Mouse (Mus musculus) lung, embryonic 14.5 days (tissue): ENCODE data around the gene Rac3. TPM values are rescaled to one million over a fixed set of nuclear protein-coding genes. Genes with fewer than 3 reads are reported as not detected.

Experiments used
- ATAC-seq: fragments of 200-750 bp; cut with Nextera tagmentation; 2 replicates; pipeline ENCODE4 v1.8.0; 2017; ENCODE audit warnings: mild to moderate bottlenecking, moderate TSS enrichment, moderate library complexity; ENCODE audit not compliant: insufficient read depth
- DNase-seq: peaks from one replicate; pipeline ENCODE4 v3.0.0-alpha.2; 2015
- H3K27ac ChIP-seq: fragments of 300-500 bp; sonication (generic); 2 replicates; pipeline ENCODE4 v1.5.1; 2014; ENCODE audit warnings: low read depth, mild to moderate bottlenecking, moderate library complexity
- H3K27me3 ChIP-seq: fragments of 300-500 bp; sonication (generic); 2 replicates; pipeline ENCODE4 v1.6.1; 2014; ENCODE audit warnings: low read length, control low read depth; ENCODE audit not compliant: insufficient read depth
- H3K36me3 ChIP-seq: fragments of 300-500 bp; sonication (generic); 2 replicates; pipeline ENCODE4 v1.6.1; 2014; ENCODE audit warnings: control low read depth; ENCODE audit not compliant: insufficient read depth
- H3K4me1 ChIP-seq: fragments of 300-500 bp; sonication (generic); 2 replicates; pipeline ENCODE4 v1.6.1; 2014; ENCODE audit warnings: antibody characterized with exemption, control low read depth; ENCODE audit not compliant: insufficient read depth
- H3K4me2 ChIP-seq: fragments of 300-500 bp; sonication (generic); 2 replicates; pipeline ENCODE4 v1.6.1; 2014; ENCODE audit warnings: mild to moderate bottlenecking
- H3K4me3 ChIP-seq: fragments of 300-500 bp; sonication (generic); 2 replicates; pipeline ENCODE4 v1.5.1; 2014; ENCODE audit warnings: low read depth, low read length
- H3K9ac ChIP-seq: fragments of 300-500 bp; sonication (generic); 2 replicates; pipeline ENCODE4 v1.6.1; 2014
- H3K9me3 ChIP-seq: fragments of 300-500 bp; sonication (generic); 2 replicates; pipeline ENCODE4 v1.6.1; 2016; ENCODE audit warnings: low read depth, low read length, control low read depth
- CTCF ChIP-seq: IDR thresholded peaks from 2 replicates; pipeline ENCODE4 v1.5.1; 2016; ENCODE audit warnings: antibody characterized with exemption, low read depth
- WGBS: fragments of 180-500 bp; shearing (Covaris S2); extraction: QIAGEN DNeasy Blood & Tissue Kit; methylation state at CpG from one replicate; pipeline ENCODE4 v1.1.7; 2014; 5-methylcytosine and 5-hydroxymethylcytosine counted together
- polyA plus RNA-seq: library from polyadenylated mRNA; unstranded; fragments of >200 nt; fragmentation: Nextera tagmentation; extraction: Ambion mirVana; gene quantifications from 2 replicates; pipeline ENCODE4 v1.2.1, GENCODE M21; 2014

Gene Rac3
- polyA plus RNA-seq, 1 experiment from 2014 or later: 10.3 TPM

GRCm38 (mm10) chr11:120706120-120706519, 15.2 kb upstream of the Rac3 start:
- Histone ChIP-seq H3K27ac (peak overlapping the region; percentile 65), H3K36me3 (peaks cover 48% of the 10 kb centered on the region), H3K4me3 (no peak overlapping the region), H3K9ac (no peak overlapping the region), H3K4me1 (peaks cover 22% of the 10 kb centered on the region), H3K9me3 (no peaks in the 10 kb centered on the region), H3K27me3 (no peaks in the 10 kb centered on the region), H3K4me2 (no peak overlapping the region)
- WGBS: 47% methylated on average over 5 of the region's 5 CpGs
- no peak for DNase-seq
- no peak for TF ChIP-seq CTCF
- ATAC-seq: no peak

- Histone ChIP-seq H3K4me1 (peaks cover 22% of the 10 kb centered on the region), H3K4me2 (no peak overlapping the region; the same call in 1 of the 2 replicates), H3K36me3 (peaks cover 44% of the 10 kb centered on the region), H3K27ac (peak overlapping the region; percentile 65; the same call in 1 of the 2 replicates), H3K9ac (0 out of 2 replicates have a peak overlapping the region, but pooled peaks have one; percentile 34), H3K27me3 (no peaks in the 10 kb centered on the region), H3K4me3 (no peak overlapping the region), H3K9me3 (no peaks in the 10 kb centered on the region)
- DNase-seq (no peak), ATAC-seq (no peak)
- WGBS: 16% methylated on average over 12 of the region's 12 CpGs
- no peak for TF ChIP-seq CTCF
These were observed 14.0 kb upstream of the Rac3 start for GRCm38 (mm10) chr11:120707225-120707624.

- no peak for TF ChIP-seq CTCF
- WGBS: 30% methylated on average over 5 of the region's 5 CpGs
- Histone ChIP-seq H3K4me2 (no peak overlapping the region), H3K4me1 (peaks cover 22% of the 10 kb centered on the region), H3K27me3 (no peaks in the 10 kb centered on the region), H3K27ac (no peak overlapping the region), H3K9me3 (no peaks in the 10 kb centered on the region), H3K4me3 (no peak overlapping the region), H3K9ac (peak overlapping the region; percentile 34; the same call in 1 of the 2 replicates), H3K36me3 (peaks cover 39% of the 10 kb centered on the region)
- no peak for DNase-seq
- no peak for ATAC-seq
These were observed 13.3 kb upstream of the Rac3 start for GRCm38 (mm10) chr11:120707969-120708368.

- H3K27ac ChIP-seq: no peak overlapping the region
- H3K36me3 ChIP-seq: peaks cover 34% of the 10 kb centered on the region
- no peak overlapping the region for H3K4me2 ChIP-seq
- TF ChIP-seq CTCF: no peak
- WGBS: 61% methylated on average over 2 of the region's 2 CpGs
- H3K27me3 ChIP-seq: no peaks in the 10 kb centered on the region
- ATAC-seq (no peak), DNase-seq (no peak)
- H3K4me1 ChIP-seq: peaks cover 19% of the 10 kb centered on the region
- no peak overlapping the region for H3K4me3 ChIP-seq
- H3K9me3 ChIP-seq: no peaks in the 10 kb centered on the region
- H3K9ac ChIP-seq: no peak overlapping the region
These were observed 11.7 kb upstream of the Rac3 start for GRCm38 (mm10) chr11:120709551-120709950.

GRCm38 (mm10) chr11:120710672-120711071, 10.6 kb upstream of the Rac3 start:
- Histone ChIP-seq H3K27ac (no peak overlapping the region), H3K36me3 (peaks cover 36% of the 10 kb centered on the region), H3K4me1 (peaks cover 16% of the 10 kb centered on the region), H3K27me3 (no peaks in the 10 kb centered on the region), H3K4me2 (no peak overlapping the region), H3K9ac (no peak overlapping the region), H3K4me3 (no peak overlapping the region), H3K9me3 (no peaks in the 10 kb centered on the region)
- TF ChIP-seq CTCF: no peak
- DNase-seq (no peak), ATAC-seq (no peak)
- 68% methylated on average over 5 of the region's 5 CpGs for WGBS

- ATAC-seq (no peak), DNase-seq (no peak)
- peaks cover 7% of the 10 kb centered on the region for H3K4me1 ChIP-seq
- no peaks in the 10 kb centered on the region for H3K27me3 ChIP-seq
- no peak for TF ChIP-seq CTCF
- WGBS: 57% methylated on average over 8 of the region's 8 CpGs
- H3K27ac ChIP-seq: no peak overlapping the region
- no peak overlapping the region for H3K9ac ChIP-seq
- peak overlapping the region; percentile 100 for H3K4me2 ChIP-seq
- no peaks in the 10 kb centered on the region for H3K9me3 ChIP-seq
- H3K4me3 ChIP-seq: no peak overlapping the region
- peaks cover 39% of the 10 kb centered on the region for H3K36me3 ChIP-seq
These were observed 9.2 kb upstream of the Rac3 start for GRCm38 (mm10) chr11:120711980-120712604.

GRCm38 (mm10) chr11:120712771-120713568, 8.3 kb upstream of the Rac3 start:
- peak overlapping the region; percentile 80 for H3K27ac ChIP-seq
- peak; percentile 86 for TF ChIP-seq CTCF
- WGBS: under 1% methylated on average over 38 of the region's 38 CpGs
- ATAC-seq: peak; percentile 39
- H3K4me3 ChIP-seq: peak overlapping the region; percentile 65
- H3K36me3 ChIP-seq: peaks cover 48% of the 10 kb centered on the region
- H3K9me3 ChIP-seq: no peaks in the 10 kb centered on the region
- peak; percentile 70 for DNase-seq
- H3K27me3 ChIP-seq: no peaks in the 10 kb centered on the region
- H3K9ac ChIP-seq: peak overlapping the region; percentile 66
- H3K4me2 ChIP-seq: peak overlapping the region; percentile 100
- peaks cover 7% of the 10 kb centered on the region for H3K4me1 ChIP-seq
